Mouse (Mus musculus) activated CD4-positive, CD25-positive, alpha-beta regulatory T cell, adult 4 months (primary cell): ENCODE results near the gene Krt10. TPM values are rescaled to one million over a fixed set of nuclear protein-coding genes. Genes with fewer than 3 reads are reported as not detected.

Experiments
- ATAC-seq: one replicate; pipeline ENCODE4 v1.8.0; 2017
- polyA plus RNA-seq, 2 experiments: library from polyadenylated mRNA; unstranded; fragments of 100-300 nt; shearing (Covaris generic); gene quantifications; one replicate each; pipeline ENCODE4 v1.2.1; 2017

Gene Krt10
- polyA plus RNA-seq = 1 to 10 TPM; 3.6 to 4.2 TPM

DNA sequence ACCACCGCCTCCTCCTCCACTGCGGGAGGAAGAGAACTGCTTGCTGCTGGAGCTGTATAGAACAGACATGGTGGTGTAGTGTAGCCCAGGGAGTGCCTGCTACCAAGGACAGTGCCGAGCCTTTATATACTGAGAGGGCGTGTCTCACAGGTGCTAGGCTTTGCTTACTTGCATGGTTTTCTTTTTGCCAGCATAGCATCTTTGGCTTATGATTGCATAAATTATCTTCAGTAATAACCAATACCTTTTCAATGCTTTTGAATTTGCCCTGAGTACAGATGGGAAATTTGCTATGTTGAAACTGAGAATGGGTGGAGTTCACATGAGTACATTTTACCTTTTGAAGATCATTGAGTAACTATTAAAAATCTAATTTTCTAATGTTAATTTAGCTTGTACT is at the start of gene Krt10:
Gene Krt10, minus strand, starts transcription at position 101 of the 400 bp plus-strand sequence.
- ATAC-seq = no peak

DNA sequence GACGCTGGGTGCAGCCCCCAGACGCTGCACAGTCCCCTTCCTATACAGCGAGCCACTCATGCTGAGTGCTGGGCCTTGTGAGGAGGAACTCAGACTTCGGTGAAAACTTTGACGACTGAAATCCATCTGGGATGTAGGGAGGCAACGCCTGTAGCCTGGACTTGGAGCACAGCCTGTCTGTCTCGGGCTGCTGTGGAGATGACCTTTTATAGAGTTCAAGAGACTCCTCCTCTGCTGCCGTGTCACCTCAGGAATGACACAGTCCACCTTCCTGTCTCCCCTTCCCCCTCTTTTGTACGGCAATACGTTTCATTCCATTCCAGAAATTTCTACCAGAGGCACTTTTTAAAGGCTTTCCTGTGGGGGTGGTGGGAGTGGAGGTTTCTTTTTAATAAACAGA is 48.8 kb upstream of the Krt10 start, which contains the start of gene Krt20:
Gene Krt20, minus strand, starts transcription at position 179 of the 400 bp plus-strand sequence.
- ATAC-seq = no peak

DNA sequence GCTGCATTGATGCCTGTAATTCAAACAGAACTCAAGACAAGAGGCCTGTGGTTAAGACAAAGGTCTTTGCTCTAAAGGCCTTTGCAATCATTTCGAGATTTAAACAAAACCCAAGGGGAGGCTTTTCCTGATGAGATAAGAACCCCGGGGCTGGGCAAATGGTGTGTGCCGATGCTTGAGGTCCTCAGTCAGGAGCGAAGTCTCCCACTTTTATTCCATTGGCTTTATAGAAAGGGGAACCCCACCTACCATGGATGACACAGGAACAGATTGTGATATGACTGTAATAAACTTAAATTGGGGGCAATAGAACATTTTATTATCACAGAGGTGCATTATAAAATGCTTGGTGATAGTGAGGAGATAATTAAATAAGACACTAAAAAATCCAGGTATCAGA is 47.5 kb upstream of the Krt10 start:
- ATAC-seq = no peak

DNA sequence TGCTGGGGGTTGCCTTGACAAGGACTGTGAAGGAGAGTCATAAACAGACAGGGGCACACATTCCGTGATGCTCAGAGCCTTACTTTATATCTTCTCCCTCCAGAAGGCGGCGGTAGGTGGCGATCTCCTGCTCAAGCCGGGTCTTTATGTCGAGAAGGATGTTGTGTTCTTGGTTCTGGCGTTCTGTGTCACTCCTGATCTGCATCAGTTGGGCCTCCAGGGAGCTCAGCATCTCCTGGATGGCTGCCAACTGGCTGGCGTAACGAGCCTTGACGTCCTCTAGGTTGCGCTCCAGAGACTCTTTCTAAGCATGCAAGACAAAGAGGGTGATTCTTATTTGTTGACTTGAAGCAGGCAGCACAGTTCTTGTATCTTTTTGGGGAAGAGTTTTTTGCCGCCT is 41.5 kb upstream of the Krt10 start:
- ATAC-seq = no peak

DNA sequence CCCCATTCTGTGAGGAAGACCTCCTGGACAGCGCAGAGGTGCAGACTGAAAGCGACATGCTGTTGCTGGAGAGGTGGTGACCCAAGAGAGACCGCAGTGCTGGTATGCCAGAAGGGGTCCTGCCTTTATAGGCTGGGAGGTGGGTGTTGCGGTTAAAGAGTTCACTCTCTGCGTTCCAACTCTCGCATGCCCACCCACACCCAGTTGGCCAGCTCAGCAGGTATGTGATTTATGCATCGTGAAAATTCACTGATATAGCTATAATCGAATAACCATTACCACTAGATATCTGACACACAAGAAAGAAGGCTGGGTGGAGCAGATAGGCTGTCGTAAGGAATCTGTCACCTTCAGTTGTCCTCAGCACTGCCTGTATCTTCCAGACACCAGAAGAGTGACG is 33.0 kb upstream of the Krt10 start, which contains the start of gene Krt12:
Gene Krt12, minus strand, starts transcription at position 101 of the 400 bp plus-strand sequence.
- no peak for ATAC-seq

DNA sequence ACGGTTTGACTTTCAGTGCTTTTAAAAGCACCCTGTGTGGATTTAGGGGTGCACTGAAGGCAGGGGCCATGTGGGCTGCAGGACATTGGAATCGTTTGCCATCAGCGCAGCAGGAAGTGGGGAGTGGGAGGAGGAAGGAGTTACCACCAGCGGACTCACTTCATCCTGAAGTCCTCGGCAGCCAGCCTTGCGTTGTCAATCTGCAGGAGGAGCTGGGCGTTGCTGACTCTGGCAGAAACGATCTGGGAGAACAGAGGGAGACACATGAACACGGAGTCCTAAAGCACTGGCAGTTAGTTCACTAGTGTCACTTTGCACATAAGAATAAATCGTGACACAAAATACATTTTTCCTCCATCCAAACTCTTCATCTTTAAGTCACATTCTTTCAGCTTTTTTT is 31.4 kb upstream of the Krt10 start:
- no peak for ATAC-seq

DNA sequence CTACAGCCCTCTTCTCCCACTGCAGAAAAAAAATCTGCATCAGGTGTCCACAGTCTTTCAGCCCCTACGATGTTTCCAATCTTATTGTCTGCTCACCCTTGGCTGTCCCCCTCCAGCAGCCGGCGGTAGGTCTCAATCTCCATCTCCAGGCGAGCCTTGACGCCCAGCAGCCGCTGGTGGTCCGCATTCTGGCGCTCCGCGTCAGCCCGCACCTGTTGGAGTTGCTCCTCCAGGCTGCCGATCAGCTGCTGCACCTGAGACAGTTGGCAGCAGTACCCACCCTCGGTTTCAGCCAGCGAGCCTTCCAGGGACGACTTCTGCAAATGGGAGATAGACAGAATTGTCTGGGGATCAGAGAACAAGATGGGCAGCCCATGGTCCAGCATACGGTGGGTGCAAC is 28.7 kb upstream of the Krt10 start:
- ATAC-seq = no peak

DNA sequence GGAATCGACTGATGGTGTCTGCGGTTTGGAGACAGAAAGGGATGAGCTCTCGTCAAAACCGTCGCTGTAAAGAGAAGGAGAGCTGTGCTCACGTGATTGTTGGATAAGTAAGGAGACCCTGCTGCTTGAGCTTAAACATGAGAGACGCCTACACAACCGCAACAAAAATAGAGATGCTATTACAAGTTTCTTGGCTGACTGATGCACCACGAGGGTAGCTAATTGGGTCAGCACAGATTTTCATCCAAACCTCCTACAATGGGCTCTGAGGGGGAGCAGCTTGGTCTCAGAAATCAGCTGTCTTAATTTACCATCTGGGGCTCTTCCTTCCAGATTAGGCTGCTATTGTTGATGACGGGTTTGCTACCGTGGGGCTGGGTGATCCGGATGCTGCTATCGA is 27.7 kb upstream of the Krt10 start:
- no peak for ATAC-seq

DNA sequence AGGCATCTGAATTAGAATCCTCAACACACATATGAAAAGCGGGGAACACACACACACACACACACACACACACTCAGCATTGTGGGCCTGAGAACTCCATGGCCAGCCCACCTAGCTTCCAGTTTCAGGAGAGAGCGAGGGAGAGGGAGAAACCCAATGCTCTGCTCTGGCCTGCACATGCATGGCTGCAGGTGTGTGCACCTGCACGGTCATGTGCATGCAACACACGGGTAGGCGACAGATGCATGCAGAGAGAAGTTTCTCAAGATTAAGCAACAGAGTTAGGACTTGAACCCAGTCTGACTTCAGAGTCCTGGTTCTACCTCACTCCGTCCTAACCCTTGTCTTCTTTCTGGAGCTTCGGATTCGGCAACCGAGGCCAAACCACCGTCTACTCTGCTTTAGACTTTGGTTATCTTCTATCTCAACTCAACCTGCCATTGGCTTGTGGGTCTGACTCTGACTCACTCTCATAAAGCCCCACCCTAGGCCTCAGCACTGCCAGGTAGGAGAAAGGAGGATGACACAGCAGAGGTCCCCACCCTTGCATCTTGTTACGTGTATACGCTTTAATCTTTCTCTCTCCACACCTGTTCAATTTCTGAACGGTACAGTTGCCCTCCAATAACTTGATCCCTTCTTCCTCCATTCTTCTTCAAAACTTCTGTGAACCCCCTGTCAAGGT is 25.4 kb upstream of the Krt10 start:
- ATAC-seq = no peak

DNA sequence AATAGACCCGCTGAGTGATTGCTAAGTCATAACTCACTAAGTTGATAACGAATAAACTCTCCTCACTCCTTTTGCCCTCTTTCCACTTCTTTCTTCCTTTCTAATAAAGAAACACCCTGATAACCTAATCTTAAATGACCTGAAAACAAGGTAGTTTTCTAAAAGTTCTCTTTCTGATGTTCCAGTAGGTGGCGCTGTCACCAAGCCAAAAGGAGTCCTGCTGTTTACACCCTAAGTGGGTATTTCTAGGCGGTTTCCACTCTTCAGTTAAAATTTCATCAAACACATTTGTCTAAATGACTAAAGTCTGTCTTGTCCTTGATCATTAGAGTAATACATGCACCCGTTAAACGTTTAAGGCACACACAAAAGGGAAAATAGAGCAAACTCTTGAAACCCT is 24.1 kb upstream of the Krt10 start:
- ATAC-seq = no peak

DNA sequence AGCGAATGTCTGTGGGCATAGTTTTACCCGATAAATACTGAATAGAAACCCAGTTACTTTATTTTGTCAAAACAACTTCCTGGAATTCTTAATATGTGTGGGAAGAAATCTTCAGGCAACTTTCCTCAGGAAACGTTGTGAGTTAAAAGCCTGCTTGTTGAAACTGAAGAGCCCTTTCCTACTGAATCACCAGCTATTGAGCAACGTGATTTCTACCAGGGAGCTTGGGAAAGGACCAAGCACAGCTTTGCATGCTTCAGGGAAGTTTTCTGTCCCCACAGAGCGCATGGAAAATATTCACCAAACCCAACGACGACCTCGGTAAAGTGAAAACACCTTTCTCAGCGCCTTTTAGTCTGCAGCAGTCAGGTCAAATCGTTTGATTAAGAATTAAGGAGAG is 17.0 kb upstream of the Krt10 start:
- no peak for ATAC-seq

DNA sequence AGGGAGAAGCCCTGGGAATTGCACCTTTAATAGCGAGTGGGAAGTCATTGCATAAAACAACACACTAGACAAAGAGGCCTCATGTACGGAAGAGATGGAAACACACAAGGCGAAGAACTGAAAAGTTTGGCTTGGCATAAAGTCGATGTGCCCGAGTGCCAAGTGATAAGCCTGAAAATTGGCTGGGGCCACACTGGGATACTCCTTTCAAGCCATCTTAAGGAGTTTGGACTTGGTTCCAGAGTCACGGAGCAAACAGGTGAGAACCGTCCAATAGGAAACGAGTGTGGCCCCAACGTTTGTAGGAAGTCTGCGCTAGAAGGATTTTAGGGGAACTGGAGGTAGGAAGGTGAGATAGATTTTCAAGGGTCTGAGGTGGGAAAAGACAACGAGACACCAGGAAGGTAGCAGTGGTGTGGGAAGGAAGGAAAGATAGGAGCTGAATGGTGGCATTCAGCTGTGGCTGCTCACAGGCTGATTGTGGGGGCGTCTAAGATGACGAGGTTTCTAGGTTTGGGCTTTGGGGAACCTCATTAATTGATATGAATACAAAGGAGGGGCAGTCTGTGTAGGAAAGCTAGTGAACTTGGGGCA is 10.9 kb upstream of the Krt10 start:
- ATAC-seq = no peak

DNA sequence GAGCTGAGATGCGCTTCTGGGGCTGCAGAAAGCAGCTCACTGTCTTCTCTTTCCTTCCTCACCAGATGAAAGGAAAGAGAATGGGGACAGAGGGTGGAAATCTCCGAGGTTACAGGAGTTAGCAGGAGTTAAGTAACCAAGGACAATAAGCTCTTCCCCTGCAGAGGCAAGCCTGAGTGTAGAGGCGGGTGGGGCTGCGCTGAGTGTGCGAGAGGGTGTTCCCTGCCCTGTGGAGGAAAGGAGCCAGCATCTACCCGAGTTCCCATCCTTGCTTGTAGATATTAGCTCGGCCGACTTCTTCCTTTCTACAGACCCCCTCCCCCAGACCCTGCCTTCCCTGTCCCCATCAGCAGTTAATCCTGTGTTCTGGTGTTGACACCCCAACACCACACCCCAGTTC is 9.7 kb upstream of the Krt10 start:
- ATAC-seq = no peak

DNA sequence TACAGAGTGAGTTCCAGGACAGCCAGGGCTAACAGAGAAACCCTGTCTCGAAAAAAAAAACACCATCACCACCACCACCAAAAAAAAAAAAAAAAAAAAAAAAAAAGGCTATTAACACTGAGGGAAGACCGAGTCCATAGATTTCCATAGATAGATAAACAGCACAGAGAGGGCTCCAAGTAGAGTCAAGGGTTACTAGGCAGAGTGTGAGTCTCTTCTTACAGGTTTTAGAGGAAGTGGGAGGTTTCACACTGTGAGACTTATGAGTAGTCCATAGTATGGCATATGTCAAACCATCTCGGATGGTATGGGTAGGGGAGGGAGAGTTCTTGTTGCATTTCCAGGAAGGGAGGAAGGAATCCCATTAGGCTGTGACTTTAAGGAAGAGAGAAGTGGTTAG is 8.9 kb upstream of the Krt10 start:
- no peak for ATAC-seq

DNA sequence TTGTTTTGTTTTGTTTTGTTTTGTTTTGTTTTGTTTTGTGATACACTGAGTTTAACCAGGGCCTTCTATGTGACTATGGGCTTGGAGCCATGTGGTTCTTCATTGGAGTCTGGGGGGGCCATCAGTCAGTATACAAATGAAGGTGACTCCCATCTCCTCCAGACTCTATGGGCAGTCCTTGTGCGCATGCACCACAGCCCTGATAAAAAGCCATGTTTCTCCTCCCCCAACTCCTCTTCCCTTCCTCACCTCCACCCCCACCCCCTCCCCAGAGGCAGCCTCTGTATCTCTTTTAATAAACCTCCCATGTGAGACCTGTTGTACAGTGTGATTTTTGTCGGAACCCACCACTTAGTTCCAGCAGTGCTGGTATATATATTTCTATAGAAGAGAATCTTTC is 7.5 kb upstream of the Krt10 start:
- no peak for ATAC-seq

DNA sequence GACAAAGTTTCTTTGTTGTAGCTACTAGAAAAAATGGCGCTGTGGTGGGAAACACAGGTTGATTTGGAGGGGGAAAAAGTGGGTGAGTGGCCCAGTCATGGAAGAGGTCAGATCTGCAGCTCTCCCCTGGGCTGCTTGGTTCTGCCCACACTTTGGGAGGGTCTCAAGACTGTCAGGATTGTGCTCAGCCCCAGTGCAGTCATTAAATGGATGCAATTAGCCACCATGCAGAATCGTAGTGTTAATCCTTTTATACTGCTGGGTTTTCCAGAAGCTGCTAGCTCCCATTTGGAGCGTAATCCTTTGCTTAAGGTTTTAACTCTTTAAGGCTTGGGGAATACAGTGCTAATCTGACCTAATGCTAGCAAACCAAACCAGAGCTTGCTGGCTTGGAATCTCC is 6.9 kb upstream of the Krt10 start:
- ATAC-seq = no peak

DNA sequence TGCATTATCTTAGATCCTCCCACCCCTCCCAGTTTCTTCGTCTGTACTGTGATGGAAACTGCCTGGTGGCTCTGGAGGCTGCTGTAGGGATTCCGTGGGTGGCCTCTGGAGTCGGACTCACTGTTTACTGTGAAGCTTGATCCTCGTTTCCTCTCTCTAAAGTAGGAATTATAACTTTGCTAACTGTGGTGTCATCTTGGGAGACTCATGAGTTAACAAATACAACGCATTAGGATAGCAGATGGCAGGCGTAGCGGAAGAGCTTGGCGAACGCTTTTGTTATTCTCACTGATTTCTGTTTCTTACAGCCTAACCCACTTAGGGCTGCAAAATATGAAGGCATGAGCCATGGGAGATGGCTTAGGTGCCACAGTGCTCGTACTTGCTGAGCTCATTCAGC is 3.3 kb upstream of the Krt10 start:
- ATAC-seq = no peak

DNA sequence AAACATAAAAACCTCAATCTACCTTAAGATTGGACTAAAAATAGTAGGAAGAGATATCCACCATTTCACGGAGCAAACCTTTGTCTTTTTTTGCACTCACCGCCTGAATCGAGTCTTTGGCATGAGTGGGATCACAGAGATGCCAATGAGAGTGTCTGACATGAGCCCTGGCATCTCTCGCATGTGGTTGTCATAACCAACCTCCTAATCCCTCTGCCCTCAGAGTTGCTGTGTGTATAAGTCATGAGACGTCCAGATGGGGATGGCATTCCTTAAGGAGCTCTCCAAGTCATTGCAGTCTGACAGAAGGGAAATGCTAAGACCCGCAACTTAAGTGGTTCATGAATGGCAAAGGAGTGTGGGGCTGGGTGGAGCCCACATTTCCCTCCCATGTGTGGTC is 2.2 kb upstream of the Krt10 start:
- no peak for ATAC-seq

DNA sequence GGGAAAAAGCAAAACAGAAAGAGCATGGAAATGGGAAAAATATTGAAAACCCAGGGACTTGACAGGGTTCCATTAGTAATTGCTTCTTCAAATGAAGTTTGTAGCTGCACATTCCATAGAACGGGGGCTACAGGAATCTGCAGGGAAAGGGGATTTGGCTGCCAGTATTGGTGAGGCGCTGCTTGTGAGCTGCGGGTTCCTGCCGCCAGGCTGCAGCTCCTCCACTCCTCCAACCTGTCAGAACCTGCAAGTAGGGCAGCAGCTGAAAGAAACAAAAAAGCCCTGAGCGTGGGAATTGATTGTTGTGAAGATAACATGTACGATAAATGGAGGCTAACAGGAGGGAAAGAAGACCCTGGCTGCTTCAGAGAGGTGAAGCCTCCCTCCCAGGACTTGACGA is 1.7 kb upstream of the Krt10 start:
- no peak for ATAC-seq

DNA sequence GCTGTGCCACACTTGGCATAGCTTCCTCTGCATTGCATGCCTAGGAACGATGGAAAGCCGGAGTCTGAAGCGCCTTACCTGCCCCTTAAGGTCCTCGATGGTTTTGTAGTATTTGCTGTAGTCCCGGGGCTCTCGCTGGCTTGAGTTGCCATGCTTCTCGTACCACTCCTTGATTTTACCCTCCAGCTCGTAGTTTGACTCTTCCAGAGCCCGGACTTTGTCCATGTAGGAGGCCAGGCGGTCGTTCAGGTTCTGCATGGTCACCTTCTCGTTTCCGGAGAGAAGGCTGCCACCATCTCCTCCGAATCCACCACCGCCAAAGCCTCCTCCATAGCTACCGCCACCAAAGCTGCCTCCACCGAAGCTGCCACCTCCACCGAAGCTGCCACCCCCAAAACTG is 503 bp downstream of the Krt10 start:
- ATAC-seq = no peak

DNA sequence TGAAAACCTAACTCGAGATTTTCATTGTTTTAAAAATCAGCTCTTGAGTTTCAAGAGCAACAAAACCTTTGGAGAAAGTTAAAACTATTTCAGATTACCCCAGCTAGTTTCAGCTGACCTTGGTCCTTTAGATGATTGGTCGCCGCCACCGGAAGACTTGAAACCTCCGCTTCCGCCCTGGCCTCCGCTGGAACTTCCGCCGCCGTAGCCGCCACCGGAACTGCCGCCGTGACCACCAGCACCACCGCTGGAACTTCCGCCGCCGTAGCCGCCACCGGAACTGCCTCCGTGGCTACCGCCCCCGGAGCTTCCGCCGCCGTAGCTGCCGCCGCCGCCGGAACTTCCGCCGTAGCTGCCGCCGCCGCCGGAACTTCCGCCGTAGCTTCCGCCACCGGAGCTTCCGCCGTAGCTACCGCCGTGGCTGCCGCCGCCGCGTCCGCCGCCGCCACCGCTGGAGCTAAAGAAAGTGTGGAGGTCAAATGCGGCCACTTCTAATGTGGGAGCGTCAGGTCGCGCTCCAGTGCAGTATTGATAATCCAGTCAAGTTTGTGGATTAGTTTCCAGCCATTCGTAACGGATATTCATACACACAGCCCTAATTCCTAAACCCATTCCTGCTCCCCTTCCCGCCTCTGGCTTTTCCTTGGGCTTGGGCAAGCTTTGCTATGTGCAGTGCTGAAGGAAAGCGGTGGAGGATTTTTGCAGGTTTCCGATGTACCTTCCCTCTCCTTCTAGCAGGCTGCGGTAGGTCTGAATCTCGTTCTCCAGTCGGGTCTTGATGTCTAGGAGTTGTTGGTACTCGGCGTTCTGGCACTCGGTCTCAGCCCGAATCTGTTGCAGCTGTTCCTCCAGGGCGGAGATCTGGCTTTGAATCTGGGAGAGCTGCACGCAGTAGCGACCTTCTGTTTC is 3.1 kb downstream of the Krt10 start:
- peak; percentile 65 for ATAC-seq

DNA sequence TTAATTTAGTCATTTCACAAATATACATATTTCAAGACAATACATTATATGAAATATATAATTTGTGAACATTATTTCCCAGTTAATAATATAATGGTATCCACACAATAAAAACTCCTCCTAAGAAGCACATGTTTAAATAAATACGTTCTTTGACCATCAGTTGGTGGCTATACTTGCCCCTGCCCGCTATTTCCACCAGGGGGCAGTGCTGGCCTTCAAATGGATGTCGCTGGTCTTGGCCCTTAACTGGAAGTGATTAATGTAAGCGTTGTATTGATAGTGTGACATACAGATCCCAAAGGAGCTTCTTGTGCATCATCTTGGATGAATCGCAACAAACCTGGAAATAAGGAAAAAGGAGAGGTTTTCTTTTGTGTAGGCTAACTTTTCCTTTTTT is 9.6 kb downstream of the Krt10 start:
- no peak for ATAC-seq

DNA sequence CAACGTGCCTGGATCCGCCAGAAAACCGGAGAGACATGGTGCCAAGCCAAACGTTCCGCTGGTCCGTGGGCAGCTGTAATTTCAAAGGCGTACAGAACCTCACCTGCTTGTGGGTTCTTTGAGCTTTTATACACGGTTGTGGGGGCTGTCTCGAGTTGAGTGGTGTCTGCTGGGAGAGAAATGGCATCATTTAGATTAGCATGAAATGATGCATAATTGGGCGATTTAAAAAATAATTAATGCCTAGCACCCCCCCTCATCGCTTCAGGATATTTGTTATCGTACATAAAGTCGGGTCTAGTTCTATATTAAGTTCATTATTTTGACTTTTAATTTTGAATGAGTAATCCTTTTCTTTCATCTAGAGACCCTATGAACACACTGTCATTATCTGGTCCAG is 14.4 kb downstream of the Krt10 start, which contains the start of gene Krt28:
Gene Krt28, minus strand, starts transcription at position 101 of the 400 bp plus-strand sequence.
- ATAC-seq = no peak
